Mouse (Mus musculus) mouse trophoblast stem cell (cell line): ENCODE results near the gene Trpv6.

Experiments
- in situ Hi-C, 2 experiments: fragments of 300-500 bp; cut with MseI, MboI; formaldehyde crosslinking; loops; 2 replicates in 1 of 2; 3 replicates in 1 of 2; pipeline ENCODE4 v1.15.1; 2025

Trpv6 gene

GRCm38 (mm10) chr6:41636178-41636577 is at the start of gene Trpv6:
TSS of gene Trpv6 (minus strand) at chr6:41636405.
- in situ Hi-C loops: no loop called here

GRCm38 (mm10) chr6:41685596-41685995 is 49.4 kb upstream of the Trpv6 start:
- in situ Hi-C loops: no loop called here

GRCm38 (mm10) chr6:41684911-41685310 is 48.7 kb upstream of the Trpv6 start:
- in situ Hi-C loops: no loop called here

GRCm38 (mm10) chr6:41684131-41684530 is 47.9 kb upstream of the Trpv6 start, which contains the start of gene Llcfc1:
TSS of gene Llcfc1 (plus strand) at chr6:41684431.
- in situ Hi-C loops: no loop called here

GRCm38 (mm10) chr6:41681656-41682055 is 45.5 kb upstream of the Trpv6 start:
- in situ Hi-C loops: no loop called here

DNA sequence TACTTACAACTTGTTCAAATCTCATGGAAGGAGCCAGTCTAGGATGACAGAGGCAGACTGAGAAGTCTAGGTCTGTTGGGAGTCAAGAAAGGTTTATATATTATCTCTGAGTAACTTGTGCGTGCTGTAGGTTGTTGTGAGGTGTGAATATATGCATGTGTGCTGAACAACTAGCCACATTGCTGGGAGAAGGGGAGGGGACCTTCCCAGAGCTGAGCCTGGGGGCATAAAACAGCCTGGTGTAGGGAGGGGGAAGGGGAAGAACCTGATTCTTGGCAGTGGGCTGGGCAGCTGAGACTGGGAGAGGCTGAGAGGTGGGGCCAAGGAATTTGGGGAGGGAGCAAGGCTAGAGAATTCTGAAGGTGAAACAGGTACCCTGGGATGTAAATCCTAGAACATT is 44.5 kb upstream of the Trpv6 start, which contains the start of gene Trpv5:
Gene Trpv5, minus strand, starts transcription at position 101 of the 400 bp plus-strand sequence.
- in situ Hi-C loops: no loop called here

GRCm38 (mm10) chr6:41676530-41676929 is 40.3 kb upstream of the Trpv6 start:
- in situ Hi-C loops: no loop called here

- in situ Hi-C loops: no loop called here
These were observed 26.1 kb upstream of the Trpv6 start for GRCm38 (mm10) chr6:41662320-41662719.

GRCm38 (mm10) chr6:41658487-41658886 is 22.3 kb upstream of the Trpv6 start:
- in situ Hi-C loops: no loop called here

DNA sequence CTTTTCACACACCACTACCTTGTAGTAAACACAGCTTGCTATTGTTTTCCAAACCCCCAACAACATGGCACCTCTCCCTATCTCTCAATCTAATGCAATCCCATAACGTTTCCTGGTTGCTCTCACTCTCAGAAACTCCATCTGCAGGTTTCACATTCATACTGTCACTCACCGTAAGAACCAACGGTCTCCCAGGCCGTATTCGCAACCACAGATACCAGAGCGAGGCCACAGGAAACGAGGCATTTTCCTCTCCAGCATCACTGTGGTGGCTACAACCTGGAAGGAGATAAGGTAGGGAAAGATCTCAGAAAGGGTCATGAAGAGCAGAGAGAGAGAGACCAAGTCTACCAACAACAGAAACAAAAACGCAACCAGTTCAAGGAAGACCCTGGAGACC is 18.4 kb upstream of the Trpv6 start:
- in situ Hi-C loops: no loop called here

DNA sequence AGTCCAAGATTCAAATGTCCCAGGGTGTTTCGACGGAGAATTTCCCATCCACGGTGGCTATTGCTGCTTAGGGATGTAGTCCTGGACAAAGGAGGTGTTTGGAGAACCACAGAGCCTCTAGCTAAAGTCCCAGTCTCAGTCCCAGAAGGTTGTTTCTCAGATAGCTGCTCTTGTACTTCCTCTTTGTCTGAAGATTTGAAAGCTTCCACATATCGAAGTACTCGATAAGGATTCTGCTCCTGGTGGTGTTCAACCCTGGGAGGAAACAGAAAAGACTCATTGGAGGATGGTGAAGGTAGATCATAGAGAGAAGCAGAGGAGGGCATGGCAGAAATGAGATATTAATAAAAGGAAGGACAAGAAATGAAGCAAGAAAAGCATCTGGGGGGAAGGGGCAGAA is 17.0 kb upstream of the Trpv6 start:
- in situ Hi-C loops: no loop called here

DNA sequence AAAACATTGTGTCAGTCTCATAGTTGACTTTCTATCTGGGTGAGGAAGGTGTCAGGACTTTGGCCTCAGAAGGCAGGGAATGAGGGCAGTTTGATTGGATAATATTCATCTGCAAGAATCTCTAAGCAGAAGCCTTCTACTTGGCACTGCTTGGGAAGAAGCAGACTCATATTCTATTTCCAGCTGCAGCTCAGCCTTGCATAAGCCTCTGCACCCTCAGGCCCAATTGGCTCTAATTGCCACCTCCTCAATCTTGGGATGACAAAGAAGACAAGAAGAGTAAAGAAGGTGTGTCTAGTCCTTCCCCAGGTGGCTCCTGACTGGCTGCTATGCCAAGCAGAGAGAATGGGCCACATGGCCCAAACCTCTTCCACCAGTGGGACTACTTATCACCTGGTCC is 10.5 kb upstream of the Trpv6 start:
- in situ Hi-C loops: no loop called here

- in situ Hi-C loops: no loop called here
These were observed 10.0 kb upstream of the Trpv6 start for GRCm38 (mm10) chr6:41646220-41646619.

- in situ Hi-C loops: no loop called here
These were observed 7.0 kb upstream of the Trpv6 start for GRCm38 (mm10) chr6:41643227-41643626.

DNA sequence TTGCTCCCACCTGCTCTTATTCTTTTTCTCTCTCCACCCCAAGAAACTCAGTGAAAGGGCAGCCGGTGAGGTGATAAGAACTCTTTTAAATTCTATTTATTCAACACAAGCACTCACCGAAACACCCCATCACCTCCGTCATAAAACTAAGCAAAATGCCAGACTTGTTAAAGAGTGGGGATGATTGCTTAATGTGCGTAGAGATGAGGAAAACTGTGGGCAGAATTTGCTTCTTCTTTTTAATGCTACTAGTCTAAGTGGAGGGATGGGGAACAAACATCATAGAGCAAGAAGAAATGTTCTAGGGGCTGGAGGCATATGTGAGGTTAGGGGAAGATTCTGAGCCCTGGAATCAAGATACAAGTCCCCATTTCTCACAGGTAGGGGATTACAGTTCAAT is 6.6 kb upstream of the Trpv6 start:
- in situ Hi-C loops: no loop called here

GRCm38 (mm10) chr6:41641173-41641866 is 5.1 kb upstream of the Trpv6 start:
- in situ Hi-C loops: no loop called here

DNA sequence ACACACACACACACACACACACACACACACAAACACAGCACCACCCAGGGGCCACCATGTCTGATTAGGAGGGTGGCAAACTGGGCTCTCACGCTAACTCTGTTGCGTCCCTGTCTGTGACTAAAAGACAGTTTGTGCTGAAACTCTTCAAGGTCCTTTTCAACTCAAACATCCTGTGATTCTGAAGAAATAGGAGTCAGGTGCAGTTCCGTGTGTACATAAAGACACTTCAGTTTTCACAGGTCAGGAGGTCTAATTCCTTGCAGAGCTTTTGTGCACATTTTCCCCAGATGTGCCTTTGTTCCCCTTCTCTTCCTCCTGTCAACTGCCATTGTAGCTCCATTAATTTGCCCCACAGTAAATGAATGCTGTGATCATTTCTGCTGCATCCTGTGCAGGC is 4.2 kb upstream of the Trpv6 start:
- in situ Hi-C loops: no loop called here

DNA sequence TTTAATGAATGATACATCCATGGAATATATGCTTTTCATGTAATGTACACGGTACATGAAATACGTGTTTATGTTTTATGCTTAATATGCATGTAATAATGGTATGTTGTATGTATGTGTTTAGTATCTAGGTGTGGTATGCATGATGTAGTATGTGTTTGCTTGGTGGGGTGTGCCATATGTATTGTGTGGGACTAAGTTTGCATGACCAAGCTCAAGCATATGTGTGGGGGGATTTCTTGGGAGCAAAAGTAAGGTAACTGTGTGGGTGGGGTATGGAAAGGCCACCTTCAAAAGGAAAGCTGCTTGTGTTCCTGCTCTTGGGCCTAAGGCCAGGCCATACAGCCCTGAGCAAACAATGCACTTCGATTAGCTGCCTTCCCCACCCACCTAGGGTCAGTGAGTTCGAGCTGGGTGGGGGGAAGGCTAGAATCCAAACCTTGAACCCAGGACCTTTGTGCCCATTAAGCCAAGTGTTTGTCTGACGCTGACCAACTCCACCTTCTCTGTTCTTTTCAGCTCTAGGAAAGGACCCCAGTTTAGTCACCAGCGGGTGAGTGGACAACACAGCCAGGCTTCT is 1.8 kb upstream of the Trpv6 start:
- in situ Hi-C loops: no loop called here

DNA sequence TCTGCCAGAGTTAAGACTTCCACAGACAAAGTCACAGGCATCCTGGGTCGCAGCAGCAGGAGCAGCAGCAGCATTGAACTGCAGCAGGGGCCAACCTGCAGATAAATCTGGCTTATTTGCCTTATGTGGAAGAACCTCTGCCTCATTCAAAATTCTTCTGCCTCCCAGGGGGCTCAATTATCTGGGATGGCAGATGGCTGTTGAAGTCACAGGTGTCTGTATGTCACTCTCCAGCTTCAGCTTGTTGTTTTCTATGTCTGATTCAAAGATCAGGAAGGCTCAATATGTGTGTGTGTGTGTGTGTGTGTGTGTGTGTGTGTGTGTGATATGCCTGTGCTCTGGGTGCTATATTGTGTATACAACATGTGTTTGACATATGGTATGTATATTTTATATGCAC is 1.2 kb upstream of the Trpv6 start:
- in situ Hi-C loops: no loop called here

GRCm38 (mm10) chr6:41635211-41635610 is 994 bp downstream of the Trpv6 start:
- in situ Hi-C loops: no loop called here

GRCm38 (mm10) chr6:41631549-41631948 is 4.7 kb downstream of the Trpv6 start:
- in situ Hi-C loops: no loop called here

GRCm38 (mm10) chr6:41630791-41631190 is 5.4 kb downstream of the Trpv6 start:
- in situ Hi-C loops: no loop called here

GRCm38 (mm10) chr6:41628180-41628579 is 8.0 kb downstream of the Trpv6 start:
- in situ Hi-C loops: loop anchor here in 1 of 2 experiments (10.0 kb wide), 1 partner anchor 77 kb away; the partner anchor contains the start of gene Kel
